Mouse (Mus musculus) forebrain, postnatal 0 days (tissue): Measurements from ENCODE around the gene Tubgcp3. TPM values are rescaled to one million over a fixed set of nuclear protein-coding genes. Genes with fewer than 3 reads are reported as not detected.
A peak's percentile ranks its signal among the peaks of the same experiment; 100 is the strongest.

Experiments used
- ATAC-seq: fragments of 200-750 bp; cut with Nextera tagmentation; 2 replicates; pipeline ENCODE4 v1.8.0; 2017; ENCODE audit warnings: mild to moderate bottlenecking, moderate library complexity
- DNase-seq: peaks from one replicate; pipeline ENCODE4 v3.0.0-alpha.2; 2015
- H3K27ac ChIP-seq: fragments of 300-500 bp; sonication (generic); 2 replicates; pipeline ENCODE4 v1.5.1; 2014; ENCODE audit warnings: low read depth, mild to moderate bottlenecking, antibody characterized with exemption, low read length, moderate library complexity, mixed read lengths
- H3K27me3 ChIP-seq: fragments of 300-500 bp; sonication (generic); 2 replicates; pipeline ENCODE4 v1.6.1; 2014; ENCODE audit warnings: mild to moderate bottlenecking, low read length, mixed read lengths; ENCODE audit not compliant: insufficient read depth
- H3K36me3 ChIP-seq: fragments of 300-500 bp; sonication (generic); 2 replicates; pipeline ENCODE4 v1.6.1; 2014; ENCODE audit warnings: mild to moderate bottlenecking, moderate library complexity; ENCODE audit not compliant: insufficient read depth
- H3K4me1 ChIP-seq: fragments of 300-500 bp; sonication (generic); 2 replicates; pipeline ENCODE4 v1.6.1; 2014; ENCODE audit warnings: antibody characterized with exemption; ENCODE audit not compliant: insufficient read depth
- H3K4me2 ChIP-seq: fragments of 300-500 bp; sonication (generic); 2 replicates; pipeline ENCODE4 v1.6.1; 2014; ENCODE audit warnings: low read depth, mild to moderate bottlenecking, moderate library complexity
- H3K4me3 ChIP-seq: fragments of 300-500 bp; sonication (generic); 2 replicates; pipeline ENCODE4 v1.5.1; 2014; ENCODE audit warnings: low read depth, low read length, mixed read lengths
- H3K9ac ChIP-seq: fragments of 300-500 bp; sonication (generic); 2 replicates; pipeline ENCODE4 v1.6.1; 2014; ENCODE audit warnings: mild to moderate bottlenecking
- H3K9me3 ChIP-seq: fragments of 300-500 bp; sonication (generic); 2 replicates; pipeline ENCODE4 v1.6.1; 2016; ENCODE audit warnings: low read length
- CTCF ChIP-seq: sonication (generic); IDR thresholded peaks from 2 replicates; pipeline ENCODE4 v1.5.1; 2016; ENCODE audit warnings: antibody characterized with exemption, control low read depth, low read depth
- WGBS: fragments of 180-500 bp; shearing (Covaris S2); extraction: QIAGEN DNeasy Blood & Tissue Kit; methylation state at CpG from one replicate; pipeline ENCODE4 v1.1.7; 2014; 5-methylcytosine and 5-hydroxymethylcytosine counted together
- polyA plus RNA-seq: library from polyadenylated mRNA; unstranded; fragments of >200 nt; fragmentation: Nextera tagmentation; extraction: Ambion mirVana; gene quantifications from 2 replicates; pipeline ENCODE4 v1.2.1, GENCODE M21; 2015
- total RNA-seq: library from RNA; depleted of rRNA; stranded (reverse); fragments of >200 nt; gene quantifications from 2 replicates; pipeline ENCODE4 v1.2.3, GENCODE M21; 2014

The Tubgcp3 gene
- total and polyA plus RNA-seq, 2 experiments from 2014 or later = 24.4 to 58.0 TPM

DNA sequence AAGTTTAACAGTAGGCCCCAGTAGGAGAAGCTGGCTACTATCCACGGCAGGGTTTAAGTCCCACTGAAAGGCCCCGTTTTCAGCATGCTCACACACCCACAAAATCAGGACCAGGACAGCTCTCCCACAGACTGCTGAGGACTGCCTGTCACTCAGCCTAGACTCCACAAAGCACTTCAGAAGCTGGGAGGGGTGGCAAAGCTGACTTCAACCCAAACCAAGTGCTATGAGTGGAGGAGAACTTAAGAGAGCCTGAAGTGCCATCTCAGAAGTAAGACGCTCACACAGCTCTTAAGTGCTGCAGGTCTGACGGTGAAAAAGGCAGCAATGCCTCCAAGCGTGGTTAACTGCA lies 9.0 kb downstream of the Tubgcp3 start:
- TF ChIP-seq CTCF = no peak
- Histone ChIP-seq H3K4me1 (no peaks in the 10 kb centered on the region), H3K4me3 (no peak overlapping the region), H3K9me3 (no peaks in the 10 kb centered on the region), H3K4me2 (no peak overlapping the region), H3K9ac (no peak overlapping the region), H3K27ac (no peak overlapping the region), H3K36me3 (peaks cover 22% of the 10 kb centered on the region), H3K27me3 (no peaks in the 10 kb centered on the region)
- 73% methylated on average over 5 of the region's 5 CpGs for WGBS
- DNase-seq (no peak), ATAC-seq (no peak)

DNA sequence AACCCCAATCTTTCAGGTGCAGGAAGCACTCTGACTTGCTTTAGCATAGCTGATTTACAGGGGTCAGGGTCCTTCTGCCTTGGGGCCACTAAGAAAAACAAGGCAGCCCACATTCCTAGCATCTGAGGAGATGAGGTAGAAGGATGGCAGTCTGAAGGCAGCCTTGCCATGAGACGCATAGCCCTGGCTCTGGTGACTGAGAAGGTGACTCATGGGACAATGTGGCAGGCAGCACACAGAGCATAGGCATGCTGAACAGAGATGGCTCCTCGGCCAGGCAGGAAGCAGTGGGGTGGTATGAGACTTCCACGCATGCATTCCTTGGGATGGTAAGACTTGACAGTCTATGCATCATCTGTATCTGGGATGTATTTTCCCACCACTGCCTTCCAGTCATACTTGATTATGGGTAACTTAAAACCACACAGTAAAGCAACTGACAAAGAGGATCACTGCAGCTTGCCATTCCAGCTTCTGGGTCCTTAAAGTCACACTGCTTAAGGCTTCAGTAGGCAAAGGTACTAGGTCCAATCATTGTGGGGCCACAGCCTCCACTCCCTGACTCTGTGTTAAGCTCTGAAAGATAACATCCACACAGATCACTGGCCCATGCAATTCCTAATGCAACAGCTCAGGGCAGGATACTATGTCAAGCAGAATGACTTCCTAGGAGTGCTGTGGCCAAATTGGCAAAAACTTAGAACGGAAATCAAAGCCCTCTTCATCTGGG lies 9.5 kb downstream of the Tubgcp3 start:
- DNase-seq = no peak
- Histone ChIP-seq H3K4me3 (no peak overlapping the region), H3K4me1 (no peaks in the 10 kb centered on the region), H3K27me3 (no peaks in the 10 kb centered on the region), H3K9ac (no peak overlapping the region), H3K9me3 (no peaks in the 10 kb centered on the region), H3K27ac (no peak overlapping the region), H3K4me2 (no peak overlapping the region), H3K36me3 (peaks cover 26% of the 10 kb centered on the region)
- ATAC-seq = no peak
- 83% methylated on average over 4 of the region's 4 CpGs for WGBS
- TF ChIP-seq CTCF = no peak

DNA sequence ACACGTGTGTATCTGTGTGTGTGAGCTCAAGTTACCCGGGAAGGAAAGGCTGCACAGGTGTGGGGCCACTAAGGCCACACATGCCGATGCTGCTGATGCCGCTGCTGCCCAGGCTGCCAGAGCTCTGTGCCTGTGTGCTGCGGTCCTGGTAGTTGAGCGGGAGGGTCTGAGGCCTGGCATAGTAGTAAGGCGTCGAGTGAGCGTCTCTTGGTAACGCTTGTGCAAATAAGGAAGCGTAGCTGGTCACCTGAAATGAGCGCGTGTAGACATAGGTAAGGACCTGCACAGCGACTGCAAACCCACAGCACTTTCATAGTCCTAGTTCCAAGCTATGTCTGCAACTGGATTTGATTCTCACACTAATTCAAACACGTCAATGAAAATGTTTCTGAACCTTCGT lies 14.6 kb downstream of the Tubgcp3 start:
- Histone ChIP-seq H3K4me1 (no peaks in the 10 kb centered on the region), H3K4me2 (no peak overlapping the region), H3K27me3 (no peaks in the 10 kb centered on the region), H3K27ac (no peak overlapping the region), H3K36me3 (peaks cover 78% of the 10 kb centered on the region), H3K4me3 (no peak overlapping the region), H3K9ac (no peak overlapping the region), H3K9me3 (no peaks in the 10 kb centered on the region)
- ATAC-seq (no peak), DNase-seq (no peak)
- whole genome bisulfite sequencing = 95% methylated on average over 16 of the region's 16 CpGs
- no peak for TF ChIP-seq CTCF

DNA sequence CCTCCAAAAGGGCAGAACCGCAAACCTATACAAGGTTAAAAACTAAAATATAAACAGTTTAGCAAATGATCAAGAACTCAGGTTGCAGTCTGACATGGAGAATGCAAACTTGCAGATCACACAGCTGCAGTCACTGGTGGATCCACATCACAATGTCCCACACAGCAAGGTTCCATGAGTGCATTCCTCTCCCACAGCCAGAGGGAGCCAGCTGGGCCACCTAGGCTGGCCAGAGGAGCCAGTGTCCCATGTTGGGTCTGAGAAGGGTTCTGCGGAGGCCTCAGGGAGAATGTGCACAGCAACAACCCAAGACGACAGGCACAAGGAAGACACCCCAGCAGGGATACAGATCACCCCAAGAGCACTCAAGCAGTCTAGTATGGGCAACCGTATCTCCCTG lies 20.8 kb downstream of the Tubgcp3 start:
- H3K9me3 ChIP-seq = no peaks in the 10 kb centered on the region
- DNase-seq = no peak
- no peaks in the 10 kb centered on the region for H3K27me3 ChIP-seq
- no peak overlapping the region for H3K4me3 ChIP-seq
- H3K27ac ChIP-seq = no peak overlapping the region
- no peak overlapping the region for H3K9ac ChIP-seq
- peaks cover 88% of the 10 kb centered on the region for H3K36me3 ChIP-seq
- no peak for ATAC-seq
- H3K4me2 ChIP-seq = no peak overlapping the region
- peak; percentile 21; the same call in 1 of the 2 replicates for TF ChIP-seq CTCF
- 90% methylated on average over 4 of the region's 4 CpGs for WGBS
- no peaks in the 10 kb centered on the region for H3K4me1 ChIP-seq

DNA sequence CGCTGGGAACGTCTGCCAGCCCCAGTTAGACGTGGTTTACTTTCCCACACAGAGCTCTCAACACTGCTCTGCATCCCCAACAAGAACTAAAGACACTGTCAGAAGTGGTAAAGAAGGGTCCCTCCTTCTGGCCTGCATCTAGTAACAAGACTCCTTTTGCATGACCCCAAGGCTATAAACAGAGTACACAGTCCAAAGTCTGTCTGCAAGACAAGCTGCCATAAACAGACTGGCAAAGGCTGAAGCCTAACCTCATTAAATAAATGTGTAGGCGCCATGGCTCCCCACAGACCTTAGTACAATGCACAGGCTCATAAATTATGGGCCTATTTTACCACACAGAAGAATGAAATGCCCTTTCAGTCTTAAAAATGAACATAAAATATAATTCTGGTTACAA lies 21.6 kb downstream of the Tubgcp3 start:
- 86% methylated on average over 4 of the region's 4 CpGs for WGBS
- Histone ChIP-seq H3K4me3 (no peak overlapping the region), H3K36me3 (peaks cover 81% of the 10 kb centered on the region), H3K27ac (no peak overlapping the region), H3K4me1 (no peaks in the 10 kb centered on the region), H3K4me2 (no peak overlapping the region), H3K9me3 (no peaks in the 10 kb centered on the region), H3K9ac (no peak overlapping the region), H3K27me3 (no peaks in the 10 kb centered on the region)
- no peak for DNase-seq
- no peak for TF ChIP-seq CTCF
- ATAC-seq = no peak

DNA sequence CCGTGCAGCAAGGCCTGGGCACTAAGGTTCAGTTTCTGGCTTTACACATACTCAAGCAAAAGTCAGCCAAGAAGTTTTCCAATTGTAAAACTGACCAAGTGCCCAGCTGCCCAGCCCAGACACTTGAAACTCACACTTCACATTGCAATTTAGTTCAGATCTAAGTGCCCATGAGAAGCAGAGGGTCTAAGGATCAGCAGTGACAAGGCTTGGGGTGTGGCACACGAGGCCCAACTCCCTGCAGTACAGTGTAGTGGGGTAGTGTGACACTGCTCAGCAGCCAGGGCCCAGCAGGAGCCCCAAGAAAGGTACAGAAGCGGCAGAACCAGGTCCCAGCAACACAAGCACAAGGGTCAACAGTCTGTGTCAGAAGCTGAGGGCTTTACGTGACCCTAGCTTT lies 23.1 kb downstream of the Tubgcp3 start:
- Histone ChIP-seq H3K4me3 (no peak overlapping the region), H3K36me3 (peaks cover 77% of the 10 kb centered on the region), H3K9me3 (no peaks in the 10 kb centered on the region), H3K4me1 (no peaks in the 10 kb centered on the region), H3K27me3 (no peaks in the 10 kb centered on the region), H3K9ac (no peak overlapping the region), H3K4me2 (no peak overlapping the region), H3K27ac (no peak overlapping the region)
- ATAC-seq (no peak), DNase-seq (no peak)
- WGBS = 92% methylated on average over 4 of the region's 4 CpGs
- no peak for TF ChIP-seq CTCF

DNA sequence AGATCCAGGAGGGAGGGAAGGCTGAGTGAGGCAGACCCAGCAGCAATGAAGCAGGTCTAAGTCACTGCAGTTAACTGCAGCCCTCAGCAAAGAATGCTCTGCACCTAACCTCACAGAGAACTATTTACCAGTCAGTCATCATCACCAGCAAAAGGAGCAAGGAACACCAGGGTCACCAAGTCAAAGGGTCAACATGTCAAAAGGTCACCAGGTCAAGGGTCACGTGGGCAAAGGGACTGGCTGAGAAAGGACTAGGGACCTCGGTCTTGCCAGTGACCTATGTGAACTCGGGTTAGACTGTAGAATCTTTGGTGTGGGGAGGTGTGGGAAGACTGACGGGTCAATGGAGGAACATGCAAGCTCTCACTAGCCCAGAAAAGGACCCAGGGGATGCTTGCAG lies 25.5 kb downstream of the Tubgcp3 start:
- no peaks in the 10 kb centered on the region for H3K9me3 ChIP-seq
- H3K4me2 ChIP-seq = no peak overlapping the region
- 68% methylated on average over 4 of the region's 4 CpGs for WGBS
- no peak for DNase-seq
- H3K4me3 ChIP-seq = no peak overlapping the region
- H3K27ac ChIP-seq = no peak overlapping the region
- no peak for TF ChIP-seq CTCF
- H3K36me3 ChIP-seq = peaks cover 59% of the 10 kb centered on the region
- H3K27me3 ChIP-seq = no peaks in the 10 kb centered on the region
- ATAC-seq = no peak
- H3K9ac ChIP-seq = no peak overlapping the region
- H3K4me1 ChIP-seq = no peaks in the 10 kb centered on the region

DNA sequence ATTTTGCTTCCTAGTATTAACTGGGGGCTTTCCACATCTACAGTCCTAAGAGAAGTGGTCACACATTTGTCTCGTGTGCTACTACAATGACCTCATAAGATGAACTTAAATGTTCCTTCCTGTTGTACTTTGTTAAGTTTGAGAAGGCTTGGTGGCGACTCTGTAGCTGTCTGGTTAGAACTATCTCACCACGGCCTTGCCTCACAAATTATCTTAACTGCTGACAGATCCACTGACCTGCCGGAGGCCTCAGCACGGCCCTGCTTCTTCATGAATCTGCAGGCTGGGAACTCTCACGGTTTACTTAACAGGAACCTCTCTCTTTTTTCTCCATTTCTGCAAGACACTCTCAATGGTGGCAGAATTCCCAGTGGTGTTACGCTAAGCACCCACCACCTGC lies 27.2 kb downstream of the Tubgcp3 start:
- 80% methylated on average over 7 of the region's 7 CpGs for WGBS
- peaks cover 60% of the 10 kb centered on the region for H3K36me3 ChIP-seq
- H3K27ac ChIP-seq = no peak overlapping the region
- TF ChIP-seq CTCF = no peak
- H3K9me3 ChIP-seq = no peaks in the 10 kb centered on the region
- no peak for DNase-seq
- H3K4me3 ChIP-seq = no peak overlapping the region
- no peak overlapping the region for H3K4me2 ChIP-seq
- no peaks in the 10 kb centered on the region for H3K4me1 ChIP-seq
- H3K27me3 ChIP-seq = no peaks in the 10 kb centered on the region
- H3K9ac ChIP-seq = no peak overlapping the region
- no peak for ATAC-seq
